Mouse (Mus musculus): ENCODE measurements around the gene Dnase1l1. TPM values are rescaled to one million over a fixed set of nuclear protein-coding genes. Genes with fewer than 3 reads are reported as not detected.

Gene Dnase1l1
- polyA plus RNA-seq, 1 experiment from 2014 or later: 5.0 TPM

DNA sequence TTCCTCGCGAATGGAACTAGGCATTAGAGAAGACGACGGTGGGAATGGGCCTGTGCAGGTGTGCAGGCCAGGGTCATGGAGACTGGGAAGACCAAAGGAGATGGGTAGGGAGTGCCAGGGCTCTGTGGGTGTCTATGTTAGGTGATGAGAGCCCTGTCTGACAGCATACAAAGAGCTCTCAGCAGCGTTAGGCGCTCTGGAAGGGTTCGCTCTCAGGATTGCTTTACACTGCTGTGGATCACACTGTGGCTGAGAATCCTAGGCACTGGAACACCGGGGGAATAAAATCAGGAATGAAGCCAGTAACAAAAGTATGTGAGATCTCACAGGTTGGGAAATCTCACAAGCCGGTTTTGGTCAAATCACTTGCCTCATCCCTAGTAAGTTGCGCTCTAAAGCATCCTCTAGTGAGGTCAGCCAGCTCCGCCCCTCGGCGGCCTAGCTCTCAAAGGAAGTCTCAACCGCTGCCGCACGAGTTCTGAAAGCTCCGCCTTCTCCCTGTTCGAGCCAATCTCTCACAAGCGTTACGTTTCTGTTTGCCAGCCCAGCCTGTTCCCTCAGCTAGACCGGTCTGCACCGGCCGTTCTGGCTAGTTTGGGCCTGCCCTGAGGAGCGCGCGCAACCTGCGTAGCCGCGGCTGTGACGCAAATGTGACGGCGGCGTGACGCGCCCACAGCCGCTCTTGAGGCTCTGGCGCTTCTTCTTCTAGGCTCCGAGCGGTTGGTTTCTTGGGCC, 27.8 kb downstream of the Dnase1l1 start, which contains the start of gene Emd:
Gene Emd (plus strand): TSS at position 535 of the 735 bp plus-strand sequence.
- Histone ChIP-seq H3K27me3 (no peaks in the 10 kb centered on the region), H3K4me1 (peaks cover 2% of the 10 kb centered on the region; the same call in 1 of the 2 replicates), H3K36me3 (replicated peaks) (peaks cover 17% of the 10 kb centered on the region), H3K4me2 (peak within 1 kb of the TSS; percentile 64), H3K27ac (peak within 1 kb of the TSS; percentile 90), H3K9me3 (no peaks in the 10 kb centered on the region), H3K9ac (peak within 1 kb of the TSS; percentile 72), H3K4me3 (replicated peaks) (peak within 1 kb of the TSS; percentile 57)
- peak; percentile 97 for ATAC-seq (ENCODE audit: low FRiP score)
- WGBS: 27% methylated on average over 39 of the region's 39 CpGs

DNA sequence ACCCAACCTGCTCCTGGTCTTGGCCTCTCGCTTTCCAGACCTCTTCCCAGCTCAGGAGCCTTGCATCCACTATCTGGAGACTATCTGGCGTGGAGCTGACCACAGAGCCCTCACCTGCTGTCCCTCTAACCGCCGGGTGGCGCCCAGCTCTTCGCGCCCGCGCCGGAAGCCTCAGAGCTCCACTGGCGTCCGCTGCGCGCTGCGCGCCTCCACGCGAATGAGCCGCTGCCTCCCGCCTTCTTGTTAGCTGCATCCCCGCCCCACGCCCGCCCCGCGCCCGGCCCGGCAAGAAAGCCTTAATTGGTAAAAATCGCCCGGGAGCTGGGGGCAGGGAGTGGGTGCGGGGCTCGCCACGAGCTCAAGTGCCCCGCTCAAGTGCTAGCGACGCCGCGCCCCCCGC, 32.5 kb downstream of the Dnase1l1 start, which contains the start of gene Flna:
Gene Flna (minus strand): TSS at position 206 of the 400 bp plus-strand sequence.
- H3K9me3 ChIP-seq: no peaks in the 10 kb centered on the region
- H3K9ac ChIP-seq: peak within 1 kb of the TSS; percentile 55
- H3K4me1 ChIP-seq: 0 out of 2 replicates have a peak, but pooled peaks cover 8% of the 10 kb centered on the region
- H3K27me3 ChIP-seq: no peaks in the 10 kb centered on the region
- WGBS: 24% methylated on average over 36 of the region's 38 CpGs
- H3K27ac ChIP-seq: peak within 1 kb of the TSS; percentile 31; the same call in 1 of the 2 replicates
- ATAC-seq (ENCODE audit: low FRiP score): no peak
- peak within 1 kb of the TSS; percentile 45 for H3K4me3 ChIP-seq (replicated peaks)
- H3K36me3 ChIP-seq (replicated peaks): no peaks in the 10 kb centered on the region
- peak within 1 kb of the TSS; percentile 60 for H3K4me2 ChIP-seq

DNA sequence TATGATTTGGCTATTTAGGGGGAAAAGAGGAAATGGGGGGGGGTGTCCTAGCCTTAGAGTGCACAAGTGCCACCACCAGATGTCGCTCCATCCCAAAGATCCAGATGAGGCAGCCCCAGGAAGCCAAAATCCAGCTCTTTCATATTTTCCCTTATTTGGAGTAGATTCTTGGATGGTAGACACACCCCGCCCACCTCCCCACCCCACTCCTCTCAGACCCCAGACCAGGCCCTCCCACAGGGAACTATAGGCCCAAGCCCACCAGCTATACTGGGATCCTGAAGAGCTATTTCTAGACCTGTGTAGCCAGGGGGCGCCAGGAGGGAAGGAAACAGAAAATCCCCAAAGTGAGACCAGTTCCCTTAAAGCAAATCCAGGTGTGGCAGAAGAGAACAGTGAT, 33.5 kb downstream of the Dnase1l1 start:
- Histone ChIP-seq H3K9ac (no peak overlapping the region), H3K27ac (no peak overlapping the region), H3K27me3 (no peaks in the 10 kb centered on the region), H3K9me3 (no peaks in the 10 kb centered on the region), H3K4me3 (replicated peaks) (no peak overlapping the region), H3K4me1 (peaks cover 14% of the 10 kb centered on the region), H3K36me3 (replicated peaks) (peaks cover under 1% of the 10 kb centered on the region; the same call in 1 of the 2 replicates), H3K4me2 (no peak overlapping the region)
- no peak for ATAC-seq (ENCODE audit: low FRiP score)
- 13% methylated on average over 3 of the region's 3 CpGs for WGBS

DNA sequence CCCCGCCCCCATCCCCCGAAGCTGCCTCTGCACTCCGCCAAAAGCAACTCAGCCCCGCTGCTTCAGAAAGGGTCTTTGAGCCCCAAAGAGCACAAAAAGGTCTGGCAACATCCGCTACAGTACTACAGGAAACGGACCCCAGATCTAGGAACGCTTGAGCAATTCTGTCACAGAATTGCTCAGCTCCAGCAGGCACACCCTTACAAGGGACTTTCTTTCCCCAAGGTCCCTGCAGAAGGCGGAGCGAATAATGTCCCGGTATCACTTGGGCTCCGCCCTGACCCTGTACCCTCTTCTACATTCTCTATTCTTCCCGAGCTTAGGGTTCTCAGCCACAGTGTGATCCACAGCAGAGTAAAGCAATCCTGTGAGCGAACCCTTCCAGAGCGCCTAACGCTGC, 35.4 kb downstream of the Dnase1l1 start:
- WGBS: 16% methylated on average over 13 of the region's 15 CpGs
- peak overlapping the region; percentile 65 for H3K27ac ChIP-seq
- no peak; the same call in none of the 2 replicates for ATAC-seq (ENCODE audit: low FRiP score)
- no peaks in the 10 kb centered on the region for H3K9me3 ChIP-seq
- H3K4me1 ChIP-seq: peaks cover 18% of the 10 kb centered on the region
- H3K4me3 ChIP-seq (replicated peaks): peak overlapping the region; percentile 56
- peak overlapping the region; percentile 44; the same call in 1 of the 2 replicates for H3K9ac ChIP-seq
- H3K27me3 ChIP-seq: no peaks in the 10 kb centered on the region
- H3K4me2 ChIP-seq: peak overlapping the region; percentile 51
- H3K36me3 ChIP-seq (replicated peaks): peaks cover 16% of the 10 kb centered on the region

DNA sequence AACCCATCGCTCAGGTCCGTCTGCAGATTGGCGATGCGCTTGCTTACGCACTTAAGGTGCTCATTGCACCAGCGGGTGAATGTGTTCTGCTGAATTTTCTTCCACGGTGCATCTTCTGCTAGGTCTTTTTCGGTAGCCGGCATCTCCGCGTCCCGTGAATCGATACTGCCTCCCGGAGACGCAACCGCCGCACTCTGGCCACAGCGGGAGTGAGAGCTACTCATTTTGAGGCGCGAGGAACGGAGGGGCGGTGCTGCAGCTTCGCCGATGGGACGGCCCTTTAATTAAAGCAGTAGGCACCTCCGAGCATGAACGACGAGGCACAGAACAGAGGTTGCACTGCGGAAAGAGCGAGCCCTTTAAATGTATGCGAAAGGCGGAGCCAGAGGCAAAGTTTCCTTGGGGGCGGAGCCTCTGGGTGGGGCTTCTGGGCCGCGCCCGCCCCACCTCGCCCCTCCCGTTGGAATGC, 35.9 kb downstream of the Dnase1l1 start:
- H3K4me2 ChIP-seq: peak overlapping the region; percentile 65
- H3K9ac ChIP-seq: peak overlapping the region; percentile 68
- 19% methylated on average over 36 of the region's 38 CpGs for WGBS
- H3K36me3 ChIP-seq (replicated peaks): peaks cover 21% of the 10 kb centered on the region
- no peaks in the 10 kb centered on the region for H3K27me3 ChIP-seq
- no peaks in the 10 kb centered on the region for H3K9me3 ChIP-seq
- H3K27ac ChIP-seq: peak overlapping the region; percentile 89
- peak overlapping the region; percentile 56 for H3K4me3 ChIP-seq (replicated peaks)
- ATAC-seq (ENCODE audit: low FRiP score): peak; percentile 91
- peaks cover 18% of the 10 kb centered on the region for H3K4me1 ChIP-seq

DNA sequence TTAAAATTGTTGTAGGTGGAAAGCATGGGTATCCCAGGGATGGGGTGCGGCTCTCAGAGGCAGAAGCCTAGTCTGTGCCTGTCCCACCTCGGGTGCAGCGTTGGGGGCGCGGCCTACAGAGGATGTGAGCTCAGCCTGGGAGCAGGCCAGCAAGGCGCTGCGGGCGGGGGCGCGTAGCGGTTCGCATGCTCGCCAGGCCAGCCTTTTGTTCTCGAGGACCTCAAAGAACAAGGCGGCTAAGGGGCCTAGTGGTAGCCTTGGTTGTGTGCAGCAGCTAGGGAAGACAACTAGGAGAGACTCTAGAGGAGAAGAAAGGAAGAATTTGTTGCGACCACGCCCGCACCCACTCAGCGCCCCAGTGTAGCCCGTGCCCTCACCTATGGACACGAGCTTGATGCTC, 36.5 kb downstream of the Dnase1l1 start:
- 14% methylated on average over 21 of the region's 21 CpGs for WGBS
- Histone ChIP-seq H3K4me3 (replicated peaks) (peak overlapping the region; percentile 56), H3K4me2 (peak overlapping the region; percentile 65), H3K4me1 (peaks cover 18% of the 10 kb centered on the region), H3K27ac (peak overlapping the region; percentile 89), H3K9me3 (no peaks in the 10 kb centered on the region), H3K27me3 (no peaks in the 10 kb centered on the region), H3K9ac (peak overlapping the region; percentile 68), H3K36me3 (replicated peaks) (peaks cover 26% of the 10 kb centered on the region)
- ATAC-seq (ENCODE audit: low FRiP score): peak; percentile 61

DNA sequence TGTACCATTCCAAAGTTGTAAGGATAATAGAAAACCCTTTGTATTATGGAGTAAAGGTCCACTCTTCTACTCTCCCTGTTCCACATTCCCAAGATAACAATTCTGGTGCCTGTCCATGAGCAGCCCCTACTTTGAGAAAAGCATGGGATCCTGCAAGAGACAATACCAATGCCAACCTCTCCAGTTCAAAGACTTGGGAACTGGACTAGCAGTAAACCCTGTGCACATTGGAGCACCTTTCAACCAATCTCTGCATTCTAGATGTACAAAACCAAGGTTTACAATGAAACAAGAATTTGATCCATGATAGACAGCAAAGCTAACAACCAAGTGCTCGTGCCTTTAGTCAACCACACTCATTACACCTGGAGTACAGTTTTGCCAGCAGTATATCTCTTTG, 37.0 kb downstream of the Dnase1l1 start:
- H3K4me3 ChIP-seq (replicated peaks): peak overlapping the region; percentile 56
- peaks cover 18% of the 10 kb centered on the region for H3K4me1 ChIP-seq
- H3K27me3 ChIP-seq: no peaks in the 10 kb centered on the region
- ATAC-seq (ENCODE audit: low FRiP score): no peak
- 26% methylated on average over 1 of the region's 1 CpGs for WGBS
- H3K27ac ChIP-seq: peak overlapping the region; percentile 89
- peak overlapping the region; percentile 65 for H3K4me2 ChIP-seq
- H3K9me3 ChIP-seq: no peaks in the 10 kb centered on the region
- H3K36me3 ChIP-seq (replicated peaks): peaks cover 32% of the 10 kb centered on the region
- H3K9ac ChIP-seq: peak overlapping the region; percentile 68

DNA sequence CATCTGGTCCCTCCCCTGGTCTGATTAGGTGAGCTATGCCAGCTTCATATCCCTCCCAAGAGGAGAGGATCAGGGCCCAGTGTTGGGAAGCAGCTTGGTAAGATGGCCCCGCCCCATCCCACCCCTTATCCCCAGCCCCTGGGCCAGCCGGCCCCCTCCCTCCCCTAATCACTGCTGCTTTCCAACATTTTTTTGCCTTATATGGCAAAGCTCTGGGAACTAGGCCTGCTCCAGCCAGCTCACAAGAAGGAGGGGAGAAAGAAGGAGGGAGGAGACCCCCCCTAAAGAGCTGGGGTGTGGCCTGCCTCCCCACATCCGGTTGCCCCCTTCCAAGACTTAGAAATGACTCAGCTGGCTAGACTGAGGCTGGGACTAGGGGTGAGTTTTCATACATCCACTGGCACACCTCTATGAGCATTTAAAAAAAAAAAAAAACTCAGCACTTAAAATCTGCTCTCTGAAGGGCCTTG, 37.5 kb downstream of the Dnase1l1 start:
- ATAC-seq (ENCODE audit: low FRiP score): peak; percentile 33
- WGBS: 24% methylated on average over 2 of the region's 3 CpGs
- H3K27ac ChIP-seq: peak overlapping the region; percentile 89; the same call in 1 of the 2 replicates

DNA sequence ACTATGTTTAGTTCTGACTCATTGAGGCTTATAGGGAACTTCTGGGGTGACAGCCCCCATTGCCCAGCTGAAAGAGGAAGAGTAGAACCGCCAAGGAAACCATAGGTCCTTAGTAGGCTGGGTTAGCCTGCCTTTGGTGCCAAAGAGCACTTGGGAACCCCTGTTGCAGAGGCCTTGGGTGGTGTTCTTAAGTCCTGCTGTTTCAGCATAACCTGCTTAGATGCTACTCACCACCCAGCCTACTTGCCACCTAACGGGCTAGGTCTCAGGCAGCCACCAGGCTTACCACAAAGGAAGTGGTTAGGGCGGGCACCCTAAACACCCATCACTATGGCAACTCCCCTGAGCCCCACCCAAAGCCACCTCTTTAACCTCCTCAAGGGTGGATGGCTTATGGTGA, 38.3 kb downstream of the Dnase1l1 start:
- Histone ChIP-seq H3K4me2 (peak overlapping the region; percentile 65), H3K27ac (no peak overlapping the region), H3K9ac (peak overlapping the region; percentile 68), H3K27me3 (no peaks in the 10 kb centered on the region), H3K9me3 (no peaks in the 10 kb centered on the region), H3K4me1 (peaks cover 11% of the 10 kb centered on the region), H3K36me3 (replicated peaks) (peaks cover 45% of the 10 kb centered on the region), H3K4me3 (replicated peaks) (peak overlapping the region; percentile 56)
- 72% methylated on average over 3 of the region's 3 CpGs for WGBS
- no peak for ATAC-seq (ENCODE audit: low FRiP score)

More for the DNA sequence above, 37.5 kb downstream of the Dnase1l1 start:
- Histone ChIP-seq H3K4me2 (peak overlapping the region; percentile 65), H3K4me3 (replicated peaks) (peak overlapping the region; percentile 56), H3K9ac (peak overlapping the region; percentile 68), H3K36me3 (replicated peaks) (peaks cover 37% of the 10 kb centered on the region), H3K9me3 (no peaks in the 10 kb centered on the region), H3K4me1 (peaks cover 18% of the 10 kb centered on the region), H3K27me3 (no peaks in the 10 kb centered on the region)

DNA sequence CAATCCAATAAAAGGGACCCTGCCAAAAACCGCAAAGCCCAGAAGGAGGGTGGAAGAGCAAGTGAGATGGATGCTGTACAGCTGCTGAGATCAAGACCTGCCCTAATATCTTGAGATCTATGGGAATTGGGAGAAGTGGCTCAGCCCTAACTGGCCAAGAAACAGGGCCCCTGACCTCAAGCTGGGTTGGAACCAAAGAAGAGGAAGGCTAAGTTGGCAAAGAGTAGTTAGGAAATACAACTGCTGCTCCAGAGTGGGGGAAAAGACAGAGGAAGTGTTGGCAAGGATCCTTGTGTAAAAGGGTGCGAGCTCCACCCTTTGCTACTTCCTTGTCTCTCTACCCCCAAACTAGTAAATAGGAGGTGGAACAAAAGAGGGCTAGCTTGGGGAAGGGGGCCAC, 38.7 kb downstream of the Dnase1l1 start:
- ATAC-seq (ENCODE audit: low FRiP score): no peak
- H3K4me3 ChIP-seq (replicated peaks): peak overlapping the region; percentile 56
- WGBS: 97% methylated on average over 2 of the region's 2 CpGs
- H3K27ac ChIP-seq: no peak overlapping the region
- H3K9me3 ChIP-seq: no peaks in the 10 kb centered on the region
- peaks cover 49% of the 10 kb centered on the region for H3K36me3 ChIP-seq (replicated peaks)
- H3K9ac ChIP-seq: peak overlapping the region; percentile 68; the same call in 1 of the 2 replicates
- peak overlapping the region; percentile 65 for H3K4me2 ChIP-seq
- peaks cover 11% of the 10 kb centered on the region for H3K4me1 ChIP-seq
- H3K27me3 ChIP-seq: no peaks in the 10 kb centered on the region

DNA sequence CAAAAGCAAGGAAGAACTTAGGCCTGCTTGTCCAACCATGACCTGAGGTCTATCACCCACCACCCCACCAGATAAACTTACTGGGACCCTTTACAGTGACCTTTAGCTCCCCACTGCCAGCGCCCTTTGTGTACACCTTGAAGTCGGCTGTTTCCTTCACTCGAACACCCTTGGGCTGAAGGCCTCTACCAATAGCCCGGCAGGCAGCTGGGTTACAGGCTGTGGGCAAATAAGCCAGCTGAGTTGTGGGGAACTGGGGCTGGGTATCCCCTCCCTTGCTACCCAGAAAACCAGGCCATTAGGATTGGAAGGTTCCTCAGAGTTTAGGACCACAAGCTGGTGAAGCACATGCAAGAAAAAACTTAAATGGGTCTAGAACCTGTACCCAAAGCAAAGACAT, 41.8 kb downstream of the Dnase1l1 start:
- WGBS: 91% methylated on average over 4 of the region's 4 CpGs

DNA sequence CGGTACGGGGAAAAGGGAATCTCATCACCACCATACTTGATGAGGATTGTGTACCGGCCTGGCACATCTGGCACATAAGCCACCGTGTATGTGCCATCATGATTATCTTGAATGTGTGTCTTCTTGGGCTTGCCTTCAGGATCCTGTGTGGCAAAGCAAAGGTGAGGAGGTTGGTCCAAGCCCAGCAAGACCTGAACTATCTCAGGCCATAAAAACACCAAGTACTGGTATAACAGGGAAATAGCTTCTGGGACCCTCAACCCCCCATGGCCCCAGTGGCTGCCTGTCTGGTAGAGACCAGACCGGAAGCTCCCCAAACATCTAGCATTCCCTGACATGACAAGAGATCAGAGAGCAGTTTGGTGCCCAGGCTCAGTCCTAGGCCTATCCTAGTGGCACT, 48.9 kb downstream of the Dnase1l1 start:
- H3K4me1 ChIP-seq: no peaks in the 10 kb centered on the region
- H3K4me3 ChIP-seq (replicated peaks): no peak overlapping the region
- no peak overlapping the region for H3K4me2 ChIP-seq
- H3K36me3 ChIP-seq (replicated peaks): peaks cover 96% of the 10 kb centered on the region
- no peak for ATAC-seq (ENCODE audit: low FRiP score)
- no peaks in the 10 kb centered on the region for H3K9me3 ChIP-seq
- H3K27me3 ChIP-seq: no peaks in the 10 kb centered on the region
- WGBS: 92% methylated on average over 5 of the region's 5 CpGs
- no peak overlapping the region for H3K9ac ChIP-seq
- no peak overlapping the region for H3K27ac ChIP-seq

More for the DNA sequence above, 41.8 kb downstream of the Dnase1l1 start:
- no peak overlapping the region for H3K9ac ChIP-seq
- no peak overlapping the region for H3K4me3 ChIP-seq (replicated peaks)
- H3K27me3 ChIP-seq: no peaks in the 10 kb centered on the region
- ATAC-seq (ENCODE audit: low FRiP score): no peak
- H3K9me3 ChIP-seq: no peaks in the 10 kb centered on the region
- peaks cover 76% of the 10 kb centered on the region for H3K36me3 ChIP-seq (replicated peaks)
- no peak overlapping the region for H3K27ac ChIP-seq
- no peak overlapping the region for H3K4me2 ChIP-seq
- H3K4me1 ChIP-seq: peaks cover 11% of the 10 kb centered on the region
